Mouse (Mus musculus): ENCODE results near the gene Vdac2. TPM values are rescaled to one million over a fixed set of nuclear protein-coding genes. Genes with fewer than 3 reads are reported as not detected.

The Vdac2 gene
- polyA plus RNA-seq, 1 experiment, result not detected

GRCm38 (mm10) chr14:21846827-21847380 lies 21.9 kb downstream of the Vdac2 start:
- Histone ChIP-seq H3K4me3 (ENCODE audit: insufficient read depth, low read depth, low read length) (no peak overlapping the region), H3K4me1 (ENCODE audit: control insufficient read depth, insufficient read depth, low read length) (peaks cover 13% of the 10 kb centered on the region; the same call in 1 of the 2 replicates), H3K27ac (ENCODE audit: insufficient read depth, low read depth, low read length) (no peak overlapping the region)
- TF ChIP-seq POLR2A (IDR thresholded peaks at IDR 0.05; ENCODE audit: insufficient read depth, low read depth, low read length) (no peak), CTCF (IDR thresholded peaks at IDR 0.05; ENCODE audit: insufficient read depth, low read depth, low read length) (no peak)
- 40% methylated on average over 10 of the region's 10 CpGs for WGBS

GRCm38 (mm10) chr14:21847381-21848165 lies 22.5 kb downstream of the Vdac2 start:
- 1% methylated on average over 50 of the region's 50 CpGs for WGBS
- TF ChIP-seq CTCF (IDR thresholded peaks at IDR 0.05; ENCODE audit: insufficient read depth, low read depth, low read length) (no peak), POLR2A (IDR thresholded peaks at IDR 0.05; ENCODE audit: insufficient read depth, low read depth, low read length) (no peak)
- H3K27ac ChIP-seq (ENCODE audit: insufficient read depth, low read depth, low read length), result no peak overlapping the region

GRCm38 (mm10) chr14:21848166-21849154 lies 23.4 kb downstream of the Vdac2 start, which contains the start of gene Comtd1:
Gene Comtd1 (minus strand): TSS chr14:21848977.
- WGBS, result under 1% methylated on average over 51 of the region's 51 CpGs
- Histone ChIP-seq H3K4me1 (ENCODE audit: control insufficient read depth, insufficient read depth, low read length) (peaks cover 14% of the 10 kb centered on the region), H3K27ac (ENCODE audit: insufficient read depth, low read depth, low read length) (no peak within 1 kb of the TSS), H3K4me3 (ENCODE audit: insufficient read depth, low read depth, low read length) (peak within 1 kb of the TSS; percentile 93)
- no peak for TF ChIP-seq POLR2A (IDR thresholded peaks at IDR 0.05; ENCODE audit: insufficient read depth, low read depth, low read length)
- TF ChIP-seq CTCF (IDR thresholded peaks at IDR 0.05; ENCODE audit: insufficient read depth, low read depth, low read length), result peak; percentile 100

More at GRCm38 (mm10) chr14:21847381-21848165, 22.5 kb downstream of the Vdac2 start:
- peak overlapping the region; percentile 93 for H3K4me3 ChIP-seq (ENCODE audit: insufficient read depth, low read depth, low read length)
- peaks cover 13% of the 10 kb centered on the region; the same call in 1 of the 2 replicates for H3K4me1 ChIP-seq (ENCODE audit: control insufficient read depth, insufficient read depth, low read length)

GRCm38 (mm10) chr14:21849524-21850418 lies 24.7 kb downstream of the Vdac2 start:
- Histone ChIP-seq H3K4me3 (ENCODE audit: insufficient read depth, low read depth, low read length) (no peak overlapping the region), H3K27ac (ENCODE audit: insufficient read depth, low read depth, low read length) (no peak overlapping the region), H3K4me1 (ENCODE audit: control insufficient read depth, insufficient read depth, low read length) (peaks cover 20% of the 10 kb centered on the region)
- TF ChIP-seq POLR2A (IDR thresholded peaks at IDR 0.05; ENCODE audit: insufficient read depth, low read depth, low read length) (no peak), CTCF (IDR thresholded peaks at IDR 0.05; ENCODE audit: insufficient read depth, low read depth, low read length) (no peak)
- 88% methylated on average over 13 of the region's 13 CpGs for whole genome bisulfite sequencing

- WGBS, result 94% methylated on average over 24 of the region's 24 CpGs
- H3K27ac ChIP-seq (ENCODE audit: insufficient read depth, low read depth, low read length), result no peak overlapping the region
- H3K4me1 ChIP-seq (ENCODE audit: control insufficient read depth, insufficient read depth, low read length), result peaks cover 20% of the 10 kb centered on the region
- no peak overlapping the region for H3K4me3 ChIP-seq (ENCODE audit: insufficient read depth, low read depth, low read length)
- TF ChIP-seq POLR2A (IDR thresholded peaks at IDR 0.05; ENCODE audit: insufficient read depth, low read depth, low read length), result no peak
- TF ChIP-seq CTCF (IDR thresholded peaks at IDR 0.05; ENCODE audit: insufficient read depth, low read depth, low read length), result no peak
Observed at GRCm38 (mm10) chr14:21850419-21851127, 25.5 kb downstream of the Vdac2 start.

GRCm38 (mm10) chr14:21851996-21852791 lies 27.2 kb downstream of the Vdac2 start:
- peaks cover 17% of the 10 kb centered on the region for H3K4me1 ChIP-seq (ENCODE audit: control insufficient read depth, insufficient read depth, low read length)
- H3K4me3 ChIP-seq (ENCODE audit: insufficient read depth, low read depth, low read length), result no peak overlapping the region
- H3K27ac ChIP-seq (ENCODE audit: insufficient read depth, low read depth, low read length), result no peak overlapping the region
- no peak for TF ChIP-seq POLR2A (IDR thresholded peaks at IDR 0.05; ENCODE audit: insufficient read depth, low read depth, low read length)
- TF ChIP-seq CTCF (IDR thresholded peaks at IDR 0.05; ENCODE audit: insufficient read depth, low read depth, low read length), result no peak
- WGBS, result 75% methylated on average over 16 of the region's 16 CpGs

Measured in olfactory bulb, adult 2 months (tissue).